Mouse (Mus musculus): ENCODE measurements around the gene Kcnk10. TPM values are rescaled to one million over a fixed set of nuclear protein-coding genes. Genes with fewer than 3 reads are reported as not detected.
A peak's percentile ranks its signal among the peaks of the same experiment; 100 is the strongest.

Kcnk10 gene
- polyA plus RNA-seq, 1 experiment = 0.32 TPM

GRCm38 (mm10) chr12:98505601-98506000 is 72.5 kb downstream of the Kcnk10 start:
- Histone ChIP-seq H3K36me3 (ENCODE audit: control insufficient read depth, insufficient read depth, low read length) (no peaks in the 10 kb centered on the region; the same call in 1 of the 2 replicates), H3K4me1 (ENCODE audit: control insufficient read depth, insufficient read depth, insufficient read length, low read length) (peaks cover 2% of the 10 kb centered on the region; the same call in 1 of the 2 replicates), H3K4me3 (ENCODE audit: low read depth, low read length) (no peak overlapping the region), H3K27me3 (ENCODE audit: control insufficient read depth, insufficient read depth, low read length) (no peaks in the 10 kb centered on the region), H3K27ac (ENCODE audit: insufficient read depth, low read depth, low read length) (no peak overlapping the region)
- WGBS = 83% methylated on average over 4 of the region's 4 CpGs
- TF ChIP-seq POLR2A (IDR thresholded peaks at IDR 0.05; ENCODE audit: low read depth, low read length) (no peak), CTCF (IDR thresholded peaks at IDR 0.05; ENCODE audit: extremely low read depth, insufficient read length, insufficient replicate concordance, low read depth, low read length) (no peak)

GRCm38 (mm10) chr12:98501528-98502280 is 76.4 kb downstream of the Kcnk10 start:
- H3K4me1 ChIP-seq (ENCODE audit: control insufficient read depth, insufficient read depth, insufficient read length, low read length) = peaks cover 2% of the 10 kb centered on the region; the same call in 1 of the 2 replicates
- no peaks in the 10 kb centered on the region; the same call in 1 of the 2 replicates for H3K36me3 ChIP-seq (ENCODE audit: control insufficient read depth, insufficient read depth, low read length)
- 81% methylated on average over 11 of the region's 11 CpGs for WGBS
- no peak overlapping the region for H3K4me3 ChIP-seq (ENCODE audit: low read depth, low read length)
- no peak overlapping the region for H3K27ac ChIP-seq (ENCODE audit: insufficient read depth, low read depth, low read length)
- H3K27me3 ChIP-seq (ENCODE audit: control insufficient read depth, insufficient read depth, low read length) = no peaks in the 10 kb centered on the region
- TF ChIP-seq POLR2A (IDR thresholded peaks at IDR 0.05; ENCODE audit: low read depth, low read length) (no peak), CTCF (IDR thresholded peaks at IDR 0.05; ENCODE audit: extremely low read depth, insufficient read length, insufficient replicate concordance, low read depth, low read length) (no peak)

GRCm38 (mm10) chr12:98501045-98501444 is 77.1 kb downstream of the Kcnk10 start:
- Histone ChIP-seq H3K36me3 (ENCODE audit: control insufficient read depth, insufficient read depth, low read length) (no peaks in the 10 kb centered on the region; the same call in 1 of the 2 replicates), H3K4me1 (ENCODE audit: control insufficient read depth, insufficient read depth, insufficient read length, low read length) (peaks cover 2% of the 10 kb centered on the region; the same call in 1 of the 2 replicates), H3K27ac (ENCODE audit: insufficient read depth, low read depth, low read length) (peak overlapping the region; percentile 31; the same call in 1 of the 2 replicates), H3K27me3 (ENCODE audit: control insufficient read depth, insufficient read depth, low read length) (no peaks in the 10 kb centered on the region), H3K4me3 (ENCODE audit: low read depth, low read length) (no peak overlapping the region)
- WGBS = 78% methylated on average over 4 of the region's 4 CpGs
- no peak for TF ChIP-seq CTCF (IDR thresholded peaks at IDR 0.05; ENCODE audit: extremely low read depth, insufficient read length, insufficient replicate concordance, low read depth, low read length)
- TF ChIP-seq POLR2A (IDR thresholded peaks at IDR 0.05; ENCODE audit: low read depth, low read length) = no peak

GRCm38 (mm10) chr12:98481460-98481859 is 96.7 kb downstream of the Kcnk10 start:
- Histone ChIP-seq H3K27me3 (ENCODE audit: control insufficient read depth, insufficient read depth, low read length) (no peaks in the 10 kb centered on the region), H3K36me3 (ENCODE audit: control insufficient read depth, insufficient read depth, low read length) (no peaks in the 10 kb centered on the region), H3K4me3 (ENCODE audit: low read depth, low read length) (no peak overlapping the region), H3K4me1 (ENCODE audit: control insufficient read depth, insufficient read depth, insufficient read length, low read length) (no peaks in the 10 kb centered on the region), H3K27ac (ENCODE audit: insufficient read depth, low read depth, low read length) (no peak overlapping the region)
- whole genome bisulfite sequencing = 64% methylated on average over 2 of the region's 2 CpGs
- no peak for TF ChIP-seq POLR2A (IDR thresholded peaks at IDR 0.05; ENCODE audit: low read depth, low read length)
- TF ChIP-seq CTCF (IDR thresholded peaks at IDR 0.05; ENCODE audit: extremely low read depth, insufficient read length, insufficient replicate concordance, low read depth, low read length) = no peak

- Histone ChIP-seq H3K27me3 (ENCODE audit: control insufficient read depth, insufficient read depth, low read length) (no peaks in the 10 kb centered on the region), H3K27ac (ENCODE audit: insufficient read depth, low read depth, low read length) (no peak overlapping the region), H3K36me3 (ENCODE audit: control insufficient read depth, insufficient read depth, low read length) (no peaks in the 10 kb centered on the region), H3K4me1 (ENCODE audit: control insufficient read depth, insufficient read depth, insufficient read length, low read length) (no peaks in the 10 kb centered on the region), H3K4me3 (ENCODE audit: low read depth, low read length) (no peak overlapping the region)
- no peak for TF ChIP-seq CTCF (IDR thresholded peaks at IDR 0.05; ENCODE audit: extremely low read depth, insufficient read length, insufficient replicate concordance, low read depth, low read length)
- TF ChIP-seq POLR2A (IDR thresholded peaks at IDR 0.05; ENCODE audit: low read depth, low read length) = no peak
- 89% methylated on average over 5 of the region's 5 CpGs for WGBS
Observed at GRCm38 (mm10) chr12:98481048-98481447, 97.1 kb downstream of the Kcnk10 start.

- WGBS = 81% methylated on average over 8 of the region's 8 CpGs
Observed at GRCm38 (mm10) chr12:98477673-98478461, 100.2 kb downstream of the Kcnk10 start.

GRCm38 (mm10) chr12:98471232-98471631 is 106.9 kb downstream of the Kcnk10 start:
- H3K27me3 ChIP-seq (ENCODE audit: control insufficient read depth, insufficient read depth, low read length) = no peaks in the 10 kb centered on the region
- TF ChIP-seq CTCF (IDR thresholded peaks at IDR 0.05; ENCODE audit: extremely low read depth, insufficient read length, insufficient replicate concordance, low read depth, low read length) (no peak), POLR2A (IDR thresholded peaks at IDR 0.05; ENCODE audit: low read depth, low read length) (no peak)
- no peak overlapping the region for H3K4me3 ChIP-seq (ENCODE audit: low read depth, low read length)
- no peak overlapping the region for H3K27ac ChIP-seq (ENCODE audit: insufficient read depth, low read depth, low read length)
- H3K4me1 ChIP-seq (ENCODE audit: control insufficient read depth, insufficient read depth, insufficient read length, low read length) = no peaks in the 10 kb centered on the region
- no peaks in the 10 kb centered on the region for H3K36me3 ChIP-seq (ENCODE audit: control insufficient read depth, insufficient read depth, low read length)
- whole genome bisulfite sequencing = 79% methylated on average over 5 of the region's 5 CpGs

More at GRCm38 (mm10) chr12:98477673-98478461, 100.2 kb downstream of the Kcnk10 start:
- no peak for TF ChIP-seq CTCF (IDR thresholded peaks at IDR 0.05; ENCODE audit: extremely low read depth, insufficient read length, insufficient replicate concordance, low read depth, low read length)
- TF ChIP-seq POLR2A (IDR thresholded peaks at IDR 0.05; ENCODE audit: low read depth, low read length) = no peak
- H3K4me1 ChIP-seq (ENCODE audit: control insufficient read depth, insufficient read depth, insufficient read length, low read length) = no peaks in the 10 kb centered on the region
- no peak overlapping the region for H3K4me3 ChIP-seq (ENCODE audit: low read depth, low read length)
- no peaks in the 10 kb centered on the region for H3K36me3 ChIP-seq (ENCODE audit: control insufficient read depth, insufficient read depth, low read length)
- no peak overlapping the region for H3K27ac ChIP-seq (ENCODE audit: insufficient read depth, low read depth, low read length)
- H3K27me3 ChIP-seq (ENCODE audit: control insufficient read depth, insufficient read depth, low read length) = no peaks in the 10 kb centered on the region

Measured in small intestine, adult 2 months (tissue).